Mouse (Mus musculus): ENCODE results near the gene Zfp354a. TPM values are rescaled to one million over a fixed set of nuclear protein-coding genes. Genes with fewer than 3 reads are reported as not detected.

Gene Zfp354a
- polyA plus RNA-seq, 1 experiment from 2014 or later, result 2.6 TPM

- H3K4me2 ChIP-seq (replicated peaks; ENCODE audit: low read depth), result no peak overlapping the region
- no peak overlapping the region for H3K9ac ChIP-seq (ENCODE audit: low read length)
- no peak overlapping the region for H3K27ac ChIP-seq (replicated peaks)
- no peaks in the 10 kb centered on the region for H3K36me3 ChIP-seq (ENCODE audit: control insufficient read depth, insufficient read depth, low read length)
- no peak for DNase-seq (ENCODE audit: low spot score)
- no peak for ATAC-seq (ENCODE audit: low FRiP score, low TSS enrichment)
- no peaks in the 10 kb centered on the region for H3K27me3 ChIP-seq (ENCODE audit: control insufficient read depth, insufficient read depth, low read length)
- no peak overlapping the region for H3K4me3 ChIP-seq (ENCODE audit: low read depth, low read length)
- H3K9me3 ChIP-seq (ENCODE audit: control insufficient read depth, low read length), result no peaks in the 10 kb centered on the region
- TF ChIP-seq CTCF (IDR thresholded peaks at IDR 0.05; ENCODE audit: low read depth) (no peak), EP300 (optimal IDR thresholded peaks at IDR 0.05) (no peak)
- WGBS, result 52% methylated on average over 2 of the region's 2 CpGs
- no peaks in the 10 kb centered on the region for H3K4me1 ChIP-seq (replicated peaks; ENCODE audit: control insufficient read depth, insufficient read depth)
Observed at GRCm38 (mm10) chr11:51051678-51052077, 7.4 kb upstream of the Zfp354a start.

GRCm38 (mm10) chr11:51053230-51053629, 5.8 kb upstream of the Zfp354a start:
- H3K4me1 ChIP-seq (replicated peaks; ENCODE audit: control insufficient read depth, insufficient read depth), result no peaks in the 10 kb centered on the region
- H3K4me2 ChIP-seq (replicated peaks; ENCODE audit: low read depth), result no peak overlapping the region
- WGBS, result 43% methylated on average over 3 of the region's 3 CpGs
- no peaks in the 10 kb centered on the region for H3K9me3 ChIP-seq (ENCODE audit: control insufficient read depth, low read length)
- no peak overlapping the region for H3K4me3 ChIP-seq (ENCODE audit: low read depth, low read length)
- 0 out of 2 replicates have a peak, but pooled peaks have one; percentile 24 for ATAC-seq (ENCODE audit: low FRiP score, low TSS enrichment)
- no peak for DNase-seq (ENCODE audit: low spot score)
- H3K36me3 ChIP-seq (ENCODE audit: control insufficient read depth, insufficient read depth, low read length), result no peaks in the 10 kb centered on the region
- peak; percentile 73 for TF ChIP-seq CTCF (IDR thresholded peaks at IDR 0.05; ENCODE audit: low read depth)
- no peak for TF ChIP-seq EP300 (optimal IDR thresholded peaks at IDR 0.05)
- no peaks in the 10 kb centered on the region for H3K27me3 ChIP-seq (ENCODE audit: control insufficient read depth, insufficient read depth, low read length)
- no peak overlapping the region for H3K27ac ChIP-seq (replicated peaks)
- no peak overlapping the region for H3K9ac ChIP-seq (ENCODE audit: low read length)

GRCm38 (mm10) chr11:51059640-51060039, 583 bp downstream of the Zfp354a start:
- Histone ChIP-seq H3K27ac (replicated peaks) (no peak overlapping the region), H3K4me3 (ENCODE audit: low read depth, low read length) (peak overlapping the region; percentile 82), H3K9me3 (ENCODE audit: control insufficient read depth, low read length) (no peaks in the 10 kb centered on the region), H3K36me3 (ENCODE audit: control insufficient read depth, insufficient read depth, low read length) (no peaks in the 10 kb centered on the region), H3K9ac (ENCODE audit: low read length) (peak overlapping the region; percentile 77), H3K4me1 (replicated peaks; ENCODE audit: control insufficient read depth, insufficient read depth) (no peaks in the 10 kb centered on the region), H3K4me2 (replicated peaks; ENCODE audit: low read depth) (peak overlapping the region; percentile 63), H3K27me3 (ENCODE audit: control insufficient read depth, insufficient read depth, low read length) (no peaks in the 10 kb centered on the region)
- ATAC-seq (ENCODE audit: low FRiP score, low TSS enrichment) (no peak), DNase-seq (ENCODE audit: low spot score) (no peak)
- TF ChIP-seq EP300 (optimal IDR thresholded peaks at IDR 0.05) (no peak), CTCF (IDR thresholded peaks at IDR 0.05; ENCODE audit: low read depth) (no peak)
- 14% methylated on average over 14 of the region's 14 CpGs for WGBS

- DNase-seq (ENCODE audit: low spot score), result no peak
- no peak for ATAC-seq (ENCODE audit: low FRiP score, low TSS enrichment)
- Histone ChIP-seq H3K4me1 (replicated peaks; ENCODE audit: control insufficient read depth, insufficient read depth) (no peaks in the 10 kb centered on the region), H3K36me3 (ENCODE audit: control insufficient read depth, insufficient read depth, low read length) (no peaks in the 10 kb centered on the region), H3K4me2 (replicated peaks; ENCODE audit: low read depth) (no peak overlapping the region), H3K27me3 (ENCODE audit: control insufficient read depth, insufficient read depth, low read length) (no peaks in the 10 kb centered on the region), H3K9ac (ENCODE audit: low read length) (no peak overlapping the region), H3K27ac (replicated peaks) (no peak overlapping the region), H3K4me3 (ENCODE audit: low read depth, low read length) (no peak overlapping the region), H3K9me3 (ENCODE audit: control insufficient read depth, low read length) (no peaks in the 10 kb centered on the region)
- 86% methylated on average over 6 of the region's 6 CpGs for WGBS
- TF ChIP-seq CTCF (IDR thresholded peaks at IDR 0.05; ENCODE audit: low read depth) (no peak), EP300 (optimal IDR thresholded peaks at IDR 0.05) (no peak)
Observed at GRCm38 (mm10) chr11:51060981-51061380, 1.9 kb downstream of the Zfp354a start.

GRCm38 (mm10) chr11:51063276-51063675, 4.2 kb downstream of the Zfp354a start:
- H3K9ac ChIP-seq (ENCODE audit: low read length), result no peak overlapping the region
- H3K4me1 ChIP-seq (replicated peaks; ENCODE audit: control insufficient read depth, insufficient read depth), result no peaks in the 10 kb centered on the region
- no peak overlapping the region for H3K4me3 ChIP-seq (ENCODE audit: low read depth, low read length)
- H3K36me3 ChIP-seq (ENCODE audit: control insufficient read depth, insufficient read depth, low read length), result peaks cover 2% of the 10 kb centered on the region; the same call in 1 of the 2 replicates
- H3K9me3 ChIP-seq (ENCODE audit: control insufficient read depth, low read length), result no peaks in the 10 kb centered on the region
- no peak for TF ChIP-seq EP300 (optimal IDR thresholded peaks at IDR 0.05)
- TF ChIP-seq CTCF (IDR thresholded peaks at IDR 0.05; ENCODE audit: low read depth), result no peak
- H3K27me3 ChIP-seq (ENCODE audit: control insufficient read depth, insufficient read depth, low read length), result no peaks in the 10 kb centered on the region
- DNase-seq (ENCODE audit: low spot score), result no peak
- no peak overlapping the region for H3K27ac ChIP-seq (replicated peaks)
- 59% methylated on average over 7 of the region's 7 CpGs for WGBS
- ATAC-seq (ENCODE audit: low FRiP score, low TSS enrichment), result no peak
- H3K4me2 ChIP-seq (replicated peaks; ENCODE audit: low read depth), result no peak overlapping the region

GRCm38 (mm10) chr11:51063841-51064240, 4.8 kb downstream of the Zfp354a start:
- Histone ChIP-seq H3K4me1 (replicated peaks; ENCODE audit: control insufficient read depth, insufficient read depth) (no peaks in the 10 kb centered on the region), H3K4me2 (replicated peaks; ENCODE audit: low read depth) (no peak overlapping the region), H3K27ac (replicated peaks) (no peak overlapping the region), H3K9ac (ENCODE audit: low read length) (no peak overlapping the region), H3K27me3 (ENCODE audit: control insufficient read depth, insufficient read depth, low read length) (no peaks in the 10 kb centered on the region), H3K4me3 (ENCODE audit: low read depth, low read length) (no peak overlapping the region), H3K9me3 (ENCODE audit: control insufficient read depth, low read length) (no peaks in the 10 kb centered on the region), H3K36me3 (ENCODE audit: control insufficient read depth, insufficient read depth, low read length) (peaks cover 5% of the 10 kb centered on the region)
- 88% methylated on average over 8 of the region's 8 CpGs for WGBS
- TF ChIP-seq EP300 (optimal IDR thresholded peaks at IDR 0.05) (no peak), CTCF (IDR thresholded peaks at IDR 0.05; ENCODE audit: low read depth) (no peak)
- DNase-seq (ENCODE audit: low spot score) (no peak), ATAC-seq (ENCODE audit: low FRiP score, low TSS enrichment) (no peak)

All from stomach, postnatal 0 days (tissue).